Mouse (Mus musculus): ENCODE results near the gene Ppm1n.

Ppm1n gene

GRCm38 (mm10) chr7:19247511-19247910 lies 32.4 kb downstream of the Ppm1n start:
- DNase-seq (ENCODE audit: low spot score in 2 of 2): no peak

- DNase-seq (ENCODE audit: low spot score in 2 of 2): no peak
Measured at GRCm38 (mm10) chr7:19246855-19247254, 33.0 kb downstream of the Ppm1n start.

- no peak for DNase-seq (ENCODE audit: low spot score in 2 of 2)
Measured at GRCm38 (mm10) chr7:19245083-19245482, 34.8 kb downstream of the Ppm1n start.

- DNase-seq (ENCODE audit: low spot score in 2 of 2): no peak
Measured at GRCm38 (mm10) chr7:19243858-19244257, 36.0 kb downstream of the Ppm1n start.

- no peak for DNase-seq (ENCODE audit: low spot score in 2 of 2)
Measured at GRCm38 (mm10) chr7:19242005-19242404, 37.9 kb downstream of the Ppm1n start.

- DNase-seq (ENCODE audit: low spot score in 2 of 2): no peak
Measured at GRCm38 (mm10) chr7:19240905-19241463, 38.9 kb downstream of the Ppm1n start.

- no peak for DNase-seq (ENCODE audit: low spot score in 2 of 2)
Measured at GRCm38 (mm10) chr7:19239986-19240385, 39.9 kb downstream of the Ppm1n start.

- DNase-seq (ENCODE audit: low spot score in 2 of 2): peak; percentile 73 to 89
Measured at GRCm38 (mm10) chr7:19239423-19239822, 40.4 kb downstream of the Ppm1n start.

GRCm38 (mm10) chr7:19238344-19238743 lies 41.5 kb downstream of the Ppm1n start:
- no peak for DNase-seq (ENCODE audit: low spot score in 2 of 2)

GRCm38 (mm10) chr7:19236411-19236810 lies 43.5 kb downstream of the Ppm1n start:
- DNase-seq (ENCODE audit: low spot score in 2 of 2): no peak

GRCm38 (mm10) chr7:19235092-19235671 lies 44.7 kb downstream of the Ppm1n start:
- no peak for DNase-seq (ENCODE audit: low spot score in 2 of 2)

GRCm38 (mm10) chr7:19234652-19235051 lies 45.2 kb downstream of the Ppm1n start:
- no peak for DNase-seq (ENCODE audit: low spot score in 2 of 2)

GRCm38 (mm10) chr7:19231849-19232248 lies 48.0 kb downstream of the Ppm1n start:
- DNase-seq (ENCODE audit: low spot score in 2 of 2): no peak

GRCm38 (mm10) chr7:19230899-19231298 lies 49.0 kb downstream of the Ppm1n start:
- DNase-seq (ENCODE audit: low spot score in 2 of 2): no peak

GRCm38 (mm10) chr7:19230041-19230580 lies 49.8 kb downstream of the Ppm1n start:
- DNase-seq (ENCODE audit: low spot score in 2 of 2): no peak

GRCm38 (mm10) chr7:19229404-19229803 lies 50.5 kb downstream of the Ppm1n start:
- no peak for DNase-seq (ENCODE audit: low spot score in 2 of 2)

GRCm38 (mm10) chr7:19228793-19229148 lies 51.1 kb downstream of the Ppm1n start:
- no peak for DNase-seq (ENCODE audit: low spot score in 2 of 2)

- DNase-seq (ENCODE audit: low spot score in 2 of 2): peak; percentile 98 to 99
Measured at GRCm38 (mm10) chr7:19227883-19228792, 51.7 kb downstream of the Ppm1n start, which contains the start of gene Opa3. Gene Opa3 (plus strand): TSS chr7:19228334.

- peak; percentile 44 to 58 for DNase-seq (ENCODE audit: low spot score in 2 of 2)
Measured at GRCm38 (mm10) chr7:19226817-19227797, 52.8 kb downstream of the Ppm1n start.
